Mouse (Mus musculus): ENCODE data around the gene Faf1. TPM values are rescaled to one million over a fixed set of nuclear protein-coding genes. Genes with fewer than 3 reads are reported as not detected.
A peak's percentile ranks its signal among the peaks of the same experiment; 100 is the strongest.
"Not testable (repeated sequence)": the region's sequence is repeated elsewhere in the genome, so short reads cannot be mapped to it uniquely, and the experiment has no call there.

Faf1 gene
- polyA plus RNA-seq, 1 experiment from 2014 or later, result 45.5 TPM

GRCm38 (mm10) chr4:109667518-109667917 is 8.9 kb upstream of the Faf1 start:
- Histone ChIP-seq H3K27ac (no peak overlapping the region), H3K4me3 (no peak overlapping the region; the same call in 1 of the 2 replicates), H3K9me3 (replicated peaks) (no peaks in the 10 kb centered on the region), H3K4me1 (peaks cover 20% of the 10 kb centered on the region), H3K36me3 (no peaks in the 10 kb centered on the region), H3K9ac (no peak overlapping the region), H3K4me2 (replicated peaks) (peak overlapping the region; percentile 90), H3K27me3 (peaks cover 34% of the 10 kb centered on the region)
- 63% methylated on average over 2 of the region's 2 CpGs for WGBS
- no peak for ATAC-seq (ENCODE audit: low FRiP score)

- Histone ChIP-seq H3K27me3 (peaks cover 19% of the 10 kb centered on the region), H3K4me2 (replicated peaks) (no peak overlapping the region), H3K4me3 (no peak overlapping the region), H3K9me3 (replicated peaks) (no peaks in the 10 kb centered on the region), H3K4me1 (peaks cover 19% of the 10 kb centered on the region), H3K9ac (no peak overlapping the region), H3K27ac (no peak overlapping the region), H3K36me3 (no peaks in the 10 kb centered on the region)
- no peak for ATAC-seq (ENCODE audit: low FRiP score)
- 85% methylated on average over 2 of the region's 2 CpGs for WGBS
Measured at GRCm38 (mm10) chr4:109670213-109670612, 6.2 kb upstream of the Faf1 start.

DNA sequence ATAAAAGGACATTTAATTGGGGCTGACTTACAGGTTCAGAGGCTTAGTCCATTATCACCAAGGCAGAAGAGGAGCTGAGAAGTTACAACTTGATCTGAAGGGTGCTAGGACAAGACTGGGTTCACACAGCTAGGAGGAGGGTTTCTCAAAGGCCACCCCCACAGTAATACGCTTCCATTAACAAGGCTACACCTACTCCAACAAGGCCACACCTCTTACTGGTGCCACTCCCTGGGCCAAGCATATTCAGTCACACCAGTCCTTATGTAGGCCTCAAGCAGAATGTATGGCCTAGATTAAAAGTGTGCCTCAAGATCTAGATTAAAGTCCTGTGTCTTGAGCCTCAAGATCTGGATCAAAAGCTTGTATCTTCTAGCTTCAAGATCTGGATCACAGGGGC is 4.4 kb upstream of the Faf1 start:
- Histone ChIP-seq H3K9ac (no peak overlapping the region), H3K4me3 (no peak overlapping the region), H3K27ac (no peak overlapping the region), H3K27me3 (0 out of 2 replicates have a peak, but pooled peaks cover 8% of the 10 kb centered on the region), H3K4me2 (replicated peaks) (no peak overlapping the region), H3K9me3 (replicated peaks) (no peaks in the 10 kb centered on the region), H3K4me1 (peaks cover 4% of the 10 kb centered on the region; the same call in 1 of the 2 replicates), H3K36me3 (no peaks in the 10 kb centered on the region)
- WGBS, result 82% methylated on average over 1 of the region's 1 CpGs
- no peak for ATAC-seq (ENCODE audit: low FRiP score)

GRCm38 (mm10) chr4:109674097-109674496 is 2.3 kb upstream of the Faf1 start:
- 79% methylated on average over 2 of the region's 2 CpGs for WGBS
- H3K4me1 ChIP-seq, result peaks cover 7% of the 10 kb centered on the region; the same call in 1 of the 2 replicates
- H3K9ac ChIP-seq, result no peak overlapping the region
- ATAC-seq (ENCODE audit: low FRiP score), result no peak
- H3K27ac ChIP-seq, result no peak overlapping the region
- H3K4me3 ChIP-seq, result no peak overlapping the region
- no peaks in the 10 kb centered on the region for H3K36me3 ChIP-seq
- H3K9me3 ChIP-seq (replicated peaks), result no peaks in the 10 kb centered on the region
- H3K4me2 ChIP-seq (replicated peaks), result no peak overlapping the region
- no peaks in the 10 kb centered on the region for H3K27me3 ChIP-seq

DNA sequence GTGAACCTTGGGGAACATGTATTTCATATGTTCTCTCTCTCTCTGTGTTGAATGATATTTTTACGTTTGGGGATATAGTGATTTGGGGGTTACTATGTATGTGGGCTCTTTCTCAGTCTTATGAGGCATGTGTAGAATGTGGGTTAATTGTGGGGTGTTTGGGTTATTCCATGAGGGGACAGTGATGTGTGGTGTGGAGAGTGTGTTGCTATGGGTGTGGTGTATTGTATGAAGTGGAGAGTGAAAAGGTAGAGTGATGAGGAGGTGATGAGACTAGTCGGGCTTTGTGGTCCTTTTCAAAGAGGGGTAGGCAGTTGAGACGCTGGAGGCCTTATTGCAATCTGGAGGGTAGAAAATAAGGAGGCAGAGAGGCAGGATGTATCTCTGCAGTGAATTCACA is 833 bp downstream of the Faf1 start:
- peak overlapping the region; percentile 92 for H3K4me3 ChIP-seq
- no peaks in the 10 kb centered on the region for H3K9me3 ChIP-seq (replicated peaks)
- peaks cover 7% of the 10 kb centered on the region; the same call in 1 of the 2 replicates for H3K4me1 ChIP-seq
- ATAC-seq (ENCODE audit: low FRiP score), result peak; percentile 13; the same call in 1 of the 2 replicates
- no peaks in the 10 kb centered on the region for H3K36me3 ChIP-seq
- peak overlapping the region; percentile 97 for H3K27ac ChIP-seq
- 4% methylated on average over 3 of the region's 3 CpGs for WGBS
- H3K27me3 ChIP-seq, result no peaks in the 10 kb centered on the region
- H3K4me2 ChIP-seq (replicated peaks), result peak overlapping the region; percentile 65
- peak overlapping the region; percentile 92 for H3K9ac ChIP-seq

DNA sequence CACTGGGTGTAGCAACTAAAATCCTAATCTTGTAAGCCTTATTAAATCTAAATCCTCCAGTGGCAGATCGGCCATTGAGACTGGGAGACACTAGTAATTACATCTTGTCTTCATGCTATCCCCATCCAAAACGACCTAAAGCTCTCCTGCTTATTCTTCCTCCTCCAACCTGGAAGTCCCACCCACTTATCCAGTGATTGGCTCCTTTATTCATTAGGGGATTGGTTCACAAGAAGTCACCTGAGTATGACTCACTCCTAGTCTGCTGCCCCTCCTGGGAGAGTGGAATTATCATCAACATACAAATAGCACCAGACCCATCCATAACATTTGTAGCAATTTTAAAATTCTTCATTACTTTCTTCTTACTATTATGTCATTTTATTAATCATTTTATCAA is 7.2 kb downstream of the Faf1 start:
- Histone ChIP-seq H3K27ac (no peak overlapping the region), H3K9ac (no peak overlapping the region), H3K4me3 (no peak overlapping the region), H3K36me3 (peaks cover 7% of the 10 kb centered on the region; the same call in 1 of the 2 replicates), H3K4me1 (no peaks in the 10 kb centered on the region), H3K9me3 (replicated peaks) (no peaks in the 10 kb centered on the region), H3K27me3 (no peaks in the 10 kb centered on the region), H3K4me2 (replicated peaks) (no peak overlapping the region)
- ATAC-seq (ENCODE audit: low FRiP score), result no peak
- 79% methylated on average over 2 of the region's 2 CpGs for WGBS

DNA sequence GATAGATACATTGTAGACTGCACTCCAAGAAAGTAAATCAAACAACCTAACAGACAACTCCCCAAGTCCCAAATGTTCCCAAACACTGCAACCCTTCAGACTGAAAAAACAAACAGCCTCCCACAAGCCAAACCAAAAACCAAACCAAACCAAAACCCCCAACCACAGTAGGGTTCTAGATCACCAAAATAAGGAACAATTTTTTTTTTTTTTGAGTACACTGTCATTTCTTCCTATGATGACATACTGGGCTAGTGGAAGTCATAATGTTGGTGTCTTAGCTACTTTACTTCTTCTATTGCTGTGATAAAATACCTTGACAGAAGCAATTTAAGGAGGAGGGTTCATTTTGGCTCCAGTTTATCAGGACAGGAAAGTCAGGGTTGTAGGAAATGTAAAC is 16.3 kb downstream of the Faf1 start:
- Histone ChIP-seq H3K4me2 (replicated peaks) (no peak overlapping the region), H3K36me3 (0 out of 2 replicates have a peak, but pooled peaks cover 2% of the 10 kb centered on the region), H3K9ac (no peak overlapping the region), H3K27ac (no peak overlapping the region), H3K4me3 (no peak overlapping the region), H3K27me3 (no peaks in the 10 kb centered on the region), H3K4me1 (no peaks in the 10 kb centered on the region), H3K9me3 (replicated peaks) (peaks cover 10% of the 10 kb centered on the region; the same call in 1 of the 2 replicates)
- ATAC-seq (ENCODE audit: low FRiP score), result no peak

GRCm38 (mm10) chr4:109700727-109701126 is 24.3 kb downstream of the Faf1 start:
- WGBS, result 92% methylated on average over 3 of the region's 3 CpGs
- not testable (repeated sequence) for H3K9me3 ChIP-seq (replicated peaks); H3K27me3 ChIP-seq; H3K4me2 ChIP-seq (replicated peaks); H3K4me3 ChIP-seq; H3K9ac ChIP-seq; H3K4me1 ChIP-seq; ATAC-seq (ENCODE audit: low FRiP score); H3K36me3 ChIP-seq; H3K27ac ChIP-seq

- no peaks in the 10 kb centered on the region for H3K4me1 ChIP-seq
- no peaks in the 10 kb centered on the region for H3K36me3 ChIP-seq
- H3K9ac ChIP-seq, result no peak overlapping the region
- H3K27ac ChIP-seq, result no peak overlapping the region
- no peak overlapping the region for H3K4me3 ChIP-seq
- no peak overlapping the region for H3K4me2 ChIP-seq (replicated peaks)
- H3K27me3 ChIP-seq, result no peaks in the 10 kb centered on the region
- no peak for ATAC-seq (ENCODE audit: low FRiP score)
- no peaks in the 10 kb centered on the region for H3K9me3 ChIP-seq (replicated peaks)
Measured at GRCm38 (mm10) chr4:109703568-109703967, 27.2 kb downstream of the Faf1 start.

GRCm38 (mm10) chr4:109705349-109705748 is 29.0 kb downstream of the Faf1 start:
- H3K9ac ChIP-seq, result no peak overlapping the region
- no peaks in the 10 kb centered on the region for H3K9me3 ChIP-seq (replicated peaks)
- H3K4me2 ChIP-seq (replicated peaks), result no peak overlapping the region
- WGBS, result 99% methylated on average over 2 of the region's 2 CpGs
- H3K36me3 ChIP-seq, result no peaks in the 10 kb centered on the region
- no peak overlapping the region for H3K27ac ChIP-seq
- H3K27me3 ChIP-seq, result no peaks in the 10 kb centered on the region
- ATAC-seq (ENCODE audit: low FRiP score), result no peak
- H3K4me1 ChIP-seq, result no peaks in the 10 kb centered on the region
- no peak overlapping the region for H3K4me3 ChIP-seq

GRCm38 (mm10) chr4:109719281-109719680 is 42.9 kb downstream of the Faf1 start:
- Histone ChIP-seq H3K9ac (no peak overlapping the region), H3K9me3 (replicated peaks) (no peaks in the 10 kb centered on the region), H3K4me1 (no peaks in the 10 kb centered on the region), H3K27ac (no peak overlapping the region), H3K4me3 (no peak overlapping the region), H3K4me2 (replicated peaks) (no peak overlapping the region), H3K27me3 (no peaks in the 10 kb centered on the region), H3K36me3 (no peaks in the 10 kb centered on the region)
- 98% methylated on average over 5 of the region's 5 CpGs for WGBS
- no peak for ATAC-seq (ENCODE audit: low FRiP score)

DNA sequence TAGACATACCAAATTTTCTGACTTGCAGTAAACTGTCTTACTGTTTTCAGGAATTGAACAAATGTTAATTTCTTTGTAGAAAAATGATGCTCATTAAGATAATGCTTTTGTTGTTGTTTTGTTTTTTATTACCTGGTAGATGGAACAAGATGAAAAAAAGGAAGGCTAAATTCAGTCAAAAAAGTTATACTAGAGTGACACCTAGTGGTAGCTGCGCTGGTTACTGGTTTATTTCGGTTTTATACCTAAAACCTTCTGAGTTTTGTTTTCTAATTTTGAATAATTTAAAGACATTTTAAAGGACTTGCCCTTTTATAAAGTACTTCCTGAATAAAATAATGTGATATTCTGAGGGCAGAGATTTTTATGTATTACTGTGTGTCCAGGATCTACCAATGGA is 52.9 kb downstream of the Faf1 start:
- no peak overlapping the region for H3K9ac ChIP-seq
- no peaks in the 10 kb centered on the region for H3K9me3 ChIP-seq (replicated peaks)
- H3K27ac ChIP-seq, result no peak overlapping the region
- 10% methylated on average over 2 of the region's 2 CpGs for WGBS
- no peak overlapping the region for H3K4me3 ChIP-seq
- no peak for ATAC-seq (ENCODE audit: low FRiP score)
- no peak overlapping the region for H3K4me2 ChIP-seq (replicated peaks)
- H3K4me1 ChIP-seq, result no peaks in the 10 kb centered on the region
- H3K27me3 ChIP-seq, result no peaks in the 10 kb centered on the region
- H3K36me3 ChIP-seq, result no peaks in the 10 kb centered on the region

GRCm38 (mm10) chr4:109735754-109736153 is 59.4 kb downstream of the Faf1 start:
- H3K4me3 ChIP-seq, result no peak overlapping the region
- no peaks in the 10 kb centered on the region for H3K9me3 ChIP-seq (replicated peaks)
- no peaks in the 10 kb centered on the region for H3K4me1 ChIP-seq
- no peak overlapping the region for H3K9ac ChIP-seq
- H3K27ac ChIP-seq, result no peak overlapping the region
- no peaks in the 10 kb centered on the region for H3K36me3 ChIP-seq
- no peaks in the 10 kb centered on the region for H3K27me3 ChIP-seq
- ATAC-seq (ENCODE audit: low FRiP score), result no peak
- H3K4me2 ChIP-seq (replicated peaks), result no peak overlapping the region
- WGBS, result 74% methylated on average over 1 of the region's 1 CpGs

Measured in hindbrain, embryonic 12.5 days (tissue).